Mouse (Mus musculus): Measurements from ENCODE around the gene Pnkd.

Pnkd gene

GRCm38 (mm10) chr1:74329899-74330431 lies 45.2 kb downstream of the Pnkd start:
- TF ChIP-seq GATA4 (IDR thresholded peaks at IDR 0.05; ENCODE audit: insufficient replicate concordance, low read length) = no peak

- no peak for TF ChIP-seq GATA4 (IDR thresholded peaks at IDR 0.05; ENCODE audit: insufficient replicate concordance, low read length)
Observed at GRCm38 (mm10) chr1:74331046-74331681, 46.4 kb downstream of the Pnkd start.

GRCm38 (mm10) chr1:74332241-74332763 lies 47.6 kb downstream of the Pnkd start:
- no peak for TF ChIP-seq GATA4 (IDR thresholded peaks at IDR 0.05; ENCODE audit: insufficient replicate concordance, low read length)

- TF ChIP-seq GATA4 (IDR thresholded peaks at IDR 0.05; ENCODE audit: insufficient replicate concordance, low read length) = no peak
Observed at GRCm38 (mm10) chr1:74332930-74333329, 48.2 kb downstream of the Pnkd start.

GRCm38 (mm10) chr1:74334607-74335006 lies 49.9 kb downstream of the Pnkd start:
- peak; percentile 54; the same call in 1 of the 2 replicates for TF ChIP-seq GATA4 (IDR thresholded peaks at IDR 0.05; ENCODE audit: insufficient replicate concordance, low read length)

GRCm38 (mm10) chr1:74335033-74335432 lies 50.3 kb downstream of the Pnkd start:
- no peak for TF ChIP-seq GATA4 (IDR thresholded peaks at IDR 0.05; ENCODE audit: insufficient replicate concordance, low read length)

GRCm38 (mm10) chr1:74335436-74336170 lies 50.9 kb downstream of the Pnkd start:
- TF ChIP-seq GATA4 (IDR thresholded peaks at IDR 0.05; ENCODE audit: insufficient replicate concordance, low read length) = no peak; the same call in 1 of the 2 replicates

GRCm38 (mm10) chr1:74337241-74337771 lies 52.6 kb downstream of the Pnkd start:
- no peak for TF ChIP-seq GATA4 (IDR thresholded peaks at IDR 0.05; ENCODE audit: insufficient replicate concordance, low read length)

GRCm38 (mm10) chr1:74338013-74338412 lies 53.3 kb downstream of the Pnkd start:
- TF ChIP-seq GATA4 (IDR thresholded peaks at IDR 0.05; ENCODE audit: insufficient replicate concordance, low read length) = no peak

GRCm38 (mm10) chr1:74338626-74339025 lies 53.9 kb downstream of the Pnkd start:
- TF ChIP-seq GATA4 (IDR thresholded peaks at IDR 0.05; ENCODE audit: insufficient replicate concordance, low read length) = no peak

GRCm38 (mm10) chr1:74339917-74340316 lies 55.2 kb downstream of the Pnkd start:
- no peak for TF ChIP-seq GATA4 (IDR thresholded peaks at IDR 0.05; ENCODE audit: insufficient replicate concordance, low read length)

GRCm38 (mm10) chr1:74340361-74340764 lies 55.6 kb downstream of the Pnkd start:
- no peak; the same call in 1 of the 2 replicates for TF ChIP-seq GATA4 (IDR thresholded peaks at IDR 0.05; ENCODE audit: insufficient replicate concordance, low read length)

- no peak for TF ChIP-seq GATA4 (IDR thresholded peaks at IDR 0.05; ENCODE audit: insufficient replicate concordance, low read length)
Observed at GRCm38 (mm10) chr1:74341898-74342297, 57.2 kb downstream of the Pnkd start.

- no peak for TF ChIP-seq GATA4 (IDR thresholded peaks at IDR 0.05; ENCODE audit: insufficient replicate concordance, low read length)
Observed at GRCm38 (mm10) chr1:74342308-74342707, 57.6 kb downstream of the Pnkd start.

GRCm38 (mm10) chr1:74343161-74343560 lies 58.4 kb downstream of the Pnkd start:
- no peak for TF ChIP-seq GATA4 (IDR thresholded peaks at IDR 0.05; ENCODE audit: insufficient replicate concordance, low read length)

Data from liver, adult (tissue).